Mouse (Mus musculus): ENCODE data around the gene Coq8b.

DNA sequence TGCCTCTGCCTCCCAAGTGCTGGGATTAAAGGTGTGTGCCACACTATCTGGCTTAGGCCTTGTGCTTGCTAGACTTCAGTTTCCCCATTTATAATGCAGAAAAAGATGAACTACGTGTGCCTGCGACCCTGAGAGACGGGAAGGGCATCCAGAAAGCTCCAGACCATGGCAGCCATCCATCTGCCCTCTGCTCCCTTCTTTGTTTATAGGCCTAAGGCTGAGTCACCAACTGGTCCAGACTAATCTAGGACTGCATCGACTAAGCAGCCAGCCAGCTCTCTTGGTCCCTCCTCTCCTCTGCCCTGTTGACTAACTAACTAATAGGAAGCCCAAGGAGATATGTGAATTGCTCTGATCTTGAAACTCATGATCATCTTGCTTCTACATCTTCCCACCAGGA lies 63.1 kb downstream of the Coq8b start:
- no peak for TF ChIP-seq CTCF (IDR thresholded peaks at IDR 0.05; ENCODE audit: control insufficient read depth, insufficient read depth, insufficient read length)
- no peak for TF ChIP-seq CEBPB (IDR thresholded peaks at IDR 0.05; ENCODE audit: low read depth)
- no peak for TF ChIP-seq USF1 (IDR thresholded peaks at IDR 0.05; ENCODE audit: low read depth)
- TF ChIP-seq MAX (IDR thresholded peaks at IDR 0.05): no peak

Data from C2C12 (cell line).